Mouse (Mus musculus): ENCODE measurements around the gene Tspan18. TPM values are rescaled to one million over a fixed set of nuclear protein-coding genes. Genes with fewer than 3 reads are reported as not detected.
A peak's percentile ranks its signal among the peaks of the same experiment; 100 is the strongest.

The Tspan18 gene
- total RNA-seq, 2 experiments from 2014 or later: 15.6 to 18.9 TPM

DNA sequence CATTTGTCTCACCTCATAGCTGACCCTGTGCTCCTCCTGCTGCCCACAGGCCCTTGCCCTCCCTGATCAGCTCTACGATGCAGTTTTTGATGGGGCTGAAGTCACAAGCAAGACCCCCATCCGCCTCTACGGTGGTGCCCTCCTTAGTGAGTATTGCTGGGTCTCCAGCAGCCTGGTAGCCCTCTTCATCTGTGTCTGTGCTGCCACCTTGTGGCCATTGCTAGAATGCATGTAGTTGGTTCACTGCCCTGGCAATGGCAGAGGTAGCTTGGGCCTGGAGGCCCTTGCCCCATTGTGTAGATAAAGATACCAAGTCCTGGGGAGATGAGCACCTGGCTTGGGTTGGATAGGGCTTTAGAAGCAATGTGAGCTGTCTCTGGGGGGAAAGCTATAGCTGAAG is 135.5 kb downstream of the Tspan18 start:
- intact Hi-C loops (cut with DNase I): loop anchor here (1.0 to 5.0 kb wide), 4 partner anchors 64 to 297 kb away; no protein-coding TSS in a partner anchor
- DNase-seq (ENCODE audit: low spot score): peak; percentile 72

- intact Hi-C loops (cut with DNase I): no loop called here
- DNase-seq (ENCODE audit: low spot score): no peak
Observed at GRCm38 (mm10) chr2:93193806-93194205, 140.5 kb downstream of the Tspan18 start.

DNA sequence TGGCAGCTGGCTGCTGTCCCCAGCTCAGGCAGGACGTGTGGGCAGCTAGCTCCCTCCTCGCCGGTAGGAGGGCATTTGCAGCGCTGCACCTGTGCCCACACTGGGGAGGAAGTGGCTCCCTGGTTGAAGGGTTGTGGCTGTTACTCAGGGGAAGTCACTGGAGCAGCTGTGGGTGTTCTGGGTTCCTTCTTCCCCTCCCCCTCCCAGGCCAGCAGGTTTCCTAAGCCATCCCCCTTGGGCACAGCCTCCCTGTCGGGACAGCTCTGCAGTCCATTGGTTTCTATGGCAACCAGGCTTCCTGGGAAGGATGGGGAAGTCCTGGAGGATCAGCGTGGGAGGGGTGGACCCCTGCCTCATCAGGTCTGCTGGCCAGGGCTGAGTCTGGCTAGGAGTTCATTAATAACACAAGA is 141.6 kb downstream of the Tspan18 start:
- intact Hi-C loops (cut with DNase I): no loop called here
- no peak for DNase-seq (ENCODE audit: low spot score)

DNA sequence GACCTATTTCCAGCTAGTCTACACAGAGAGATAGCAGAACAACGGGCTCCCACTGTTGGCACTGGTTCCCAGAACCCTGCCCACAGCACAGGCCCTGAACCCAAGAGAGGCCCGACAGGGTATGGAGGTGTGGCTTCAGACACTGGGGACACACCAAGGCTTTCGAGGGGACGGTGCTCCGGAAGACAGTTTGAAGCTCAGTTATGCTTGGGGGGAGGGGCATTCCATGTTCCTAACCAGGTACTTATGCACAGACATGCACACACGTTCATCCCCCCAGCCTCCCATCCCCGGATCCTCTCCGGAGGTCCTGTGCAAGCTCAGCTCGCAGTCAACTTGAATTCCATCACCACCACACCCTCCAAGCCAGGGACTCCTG is 142.1 kb downstream of the Tspan18 start:
- intact Hi-C loops (cut with DNase I): no loop called here
- DNase-seq (ENCODE audit: low spot score): no peak

GRCm38 (mm10) chr2:93191488-93192181 is 142.7 kb downstream of the Tspan18 start:
- no peak for DNase-seq (ENCODE audit: low spot score)
- intact Hi-C loops (cut with DNase I): no loop called here

DNA sequence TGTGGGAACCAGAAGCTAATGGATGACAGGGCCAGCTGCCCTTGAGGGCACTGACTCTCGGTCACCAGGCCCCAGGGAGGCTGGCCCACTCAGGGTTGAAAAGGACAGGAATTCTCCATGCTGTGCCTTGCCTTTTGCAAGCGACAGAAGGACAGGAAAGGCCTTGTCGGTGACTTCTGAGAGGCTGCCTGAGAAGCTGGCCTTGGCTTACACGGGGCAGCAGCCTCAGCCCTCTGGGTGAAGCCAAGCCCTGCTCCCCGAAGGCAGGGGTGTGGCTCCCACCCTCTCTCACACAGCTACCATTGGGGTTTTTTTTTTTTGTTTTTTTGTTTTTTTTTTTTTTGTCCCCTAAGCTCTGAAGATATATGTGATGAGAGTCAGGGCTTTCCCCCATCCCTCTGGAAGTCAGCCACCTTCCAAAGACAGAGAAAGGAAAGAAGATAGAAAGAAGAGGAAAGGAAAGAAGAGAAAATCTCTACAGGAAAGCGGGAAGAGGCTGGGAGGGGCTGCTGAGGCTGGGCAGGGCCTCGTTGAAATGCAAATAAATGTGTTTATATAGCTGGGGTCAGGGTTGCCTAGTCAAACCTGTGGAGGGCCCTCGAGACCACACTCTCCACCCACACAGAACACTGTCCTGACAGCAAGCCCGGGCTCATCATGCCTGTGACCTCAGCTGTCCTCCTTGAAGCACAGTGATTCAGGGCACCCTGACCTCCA is 143.4 kb downstream of the Tspan18 start:
- DNase-seq (ENCODE audit: low spot score): no peak
- intact Hi-C loops (cut with DNase I): no loop called here

DNA sequence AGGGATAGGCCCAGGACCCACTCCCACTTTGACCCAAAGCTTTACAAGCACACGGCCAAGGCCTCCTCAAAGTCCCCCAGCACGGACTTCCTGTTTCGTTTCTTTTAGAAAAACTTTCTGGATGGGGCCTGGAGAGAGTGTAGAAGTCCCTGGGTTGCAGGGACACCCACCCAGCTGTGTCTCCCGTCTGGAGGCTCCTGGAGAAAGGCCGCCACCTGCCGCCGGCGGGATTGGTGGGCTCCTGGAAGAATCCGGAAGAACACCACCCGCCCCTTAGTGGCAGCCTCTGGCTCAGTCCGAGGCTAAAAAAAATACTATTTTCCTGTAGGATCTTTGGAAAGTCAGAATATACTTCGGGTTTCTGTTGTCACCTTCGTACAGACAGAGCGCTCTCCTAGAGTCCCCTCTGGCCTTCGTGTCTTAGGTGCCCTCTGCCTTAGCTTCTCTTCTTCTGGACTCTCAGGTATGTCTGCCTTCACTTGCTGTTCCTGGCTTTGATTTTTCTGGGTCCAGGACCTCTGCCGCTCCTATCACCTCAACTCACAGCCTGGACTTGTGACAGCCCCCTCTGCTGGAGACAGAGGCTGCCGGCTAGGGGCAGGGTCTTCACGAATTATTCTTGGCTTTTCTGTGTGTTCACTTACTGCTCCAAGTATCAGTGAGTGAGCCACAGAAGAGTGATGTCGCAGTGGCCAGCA is 145.4 kb downstream of the Tspan18 start:
- DNase-seq (ENCODE audit: low spot score): no peak
- intact Hi-C loops (cut with DNase I): loop anchor here (1.0 to 2.0 kb wide), 2 partner anchors 56 to 120 kb away; no protein-coding TSS in a partner anchor

GRCm38 (mm10) chr2:93188020-93188760 is 146.1 kb downstream of the Tspan18 start:
- intact Hi-C loops (cut with DNase I): loop anchor here (1.0 to 2.0 kb wide), 2 partner anchors 55 to 119 kb away; no protein-coding TSS in a partner anchor
- no peak for DNase-seq (ENCODE audit: low spot score)

DNA sequence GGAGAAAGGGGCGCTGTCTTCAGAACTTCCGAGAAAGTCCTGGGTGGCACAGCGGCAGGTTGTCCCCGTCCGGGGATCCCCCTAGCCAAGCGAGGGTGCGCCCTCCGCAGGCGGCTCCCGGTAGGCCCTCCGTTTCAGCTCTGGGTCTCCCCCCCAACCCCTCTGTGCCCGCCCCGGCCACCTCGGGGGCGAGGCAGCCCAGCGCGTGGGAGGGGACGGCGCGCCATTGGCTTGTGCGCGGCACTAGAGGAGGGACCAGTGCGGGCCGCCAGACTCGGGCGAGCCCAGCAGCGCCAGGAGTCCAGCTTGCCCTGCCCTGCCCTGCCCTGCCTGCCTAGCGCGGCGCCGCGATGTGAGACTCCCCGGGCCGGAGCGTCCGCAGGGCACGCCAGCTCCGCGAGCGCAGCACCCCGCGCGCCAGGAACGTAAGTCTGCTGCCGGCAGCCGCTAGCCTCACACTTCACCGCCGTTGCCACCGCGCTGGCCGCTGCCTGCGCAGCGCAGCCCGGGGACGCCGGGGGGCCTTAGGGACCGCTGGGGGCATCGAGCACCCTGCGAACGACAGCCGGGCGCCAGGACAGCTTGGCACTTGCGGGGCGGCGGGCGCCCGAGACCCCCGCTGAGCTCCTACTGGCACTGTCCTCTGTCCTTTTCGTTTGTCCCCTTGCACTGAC is 146.8 kb downstream of the Tspan18 start, which contains the start of gene Trp53i11:
Trp53i11 (plus strand) TSS at position 226 of the 674 bp plus-strand sequence.
- intact Hi-C loops (cut with DNase I): no loop called here
- DNase-seq (ENCODE audit: low spot score): peak; percentile 85

DNA sequence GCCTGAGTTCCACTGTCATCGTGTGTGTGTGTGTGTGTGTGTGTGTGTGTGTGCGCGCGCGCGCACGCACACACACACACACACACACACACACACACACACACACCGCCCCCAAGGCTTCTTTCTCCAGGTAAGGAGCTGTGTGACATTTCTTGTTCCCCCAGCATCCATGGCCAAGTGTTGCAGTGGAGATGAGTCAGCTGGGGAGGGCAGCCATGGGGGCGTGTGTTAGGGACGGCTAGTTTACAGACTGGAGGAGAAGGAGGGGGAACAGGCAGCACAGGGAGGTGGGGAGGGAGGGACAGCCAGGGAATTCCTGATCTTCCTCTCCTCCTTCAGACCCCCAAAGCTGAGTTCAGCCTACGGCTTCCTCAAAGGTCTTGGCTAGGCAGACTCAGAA is 151.4 kb downstream of the Tspan18 start:
- no peak for DNase-seq (ENCODE audit: low spot score)
- intact Hi-C loops (cut with DNase I): no loop called here

DNA sequence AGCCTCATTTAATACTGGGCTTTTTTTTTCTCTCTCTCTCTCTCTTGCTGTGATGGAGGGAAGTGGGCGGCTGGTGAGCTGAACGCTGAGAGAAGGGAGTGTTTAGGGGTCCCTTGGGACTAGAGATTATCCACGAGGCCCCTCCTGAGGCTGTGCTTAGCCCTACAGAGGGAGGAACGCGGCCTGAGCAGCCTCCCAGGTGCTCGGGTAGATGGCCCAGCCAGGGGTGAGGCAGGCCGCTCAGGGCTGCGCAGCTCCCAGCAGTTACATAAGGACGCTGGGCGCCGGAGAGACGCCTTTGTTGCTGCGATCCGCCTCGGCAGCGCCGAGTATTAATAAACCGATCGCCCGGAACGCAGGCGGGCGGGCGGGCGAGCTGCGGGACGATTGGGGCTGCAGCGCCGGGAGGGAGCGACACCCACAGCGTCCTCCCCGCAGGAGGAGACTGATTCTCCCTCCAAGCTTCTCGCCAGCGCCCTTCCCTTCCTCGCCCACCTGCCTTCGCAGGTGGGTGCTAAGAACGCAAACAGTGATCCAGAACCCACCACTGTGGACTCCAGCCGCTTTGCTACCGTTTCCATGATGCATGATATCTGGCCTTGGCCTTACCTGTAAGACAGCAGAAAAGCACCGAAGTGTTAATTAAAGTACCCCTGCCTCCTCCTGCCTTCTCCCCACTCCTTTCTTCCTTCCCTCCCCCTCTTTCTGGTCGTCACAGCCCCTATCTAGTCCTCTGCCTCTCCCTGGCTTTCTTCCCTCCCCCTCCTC is 154.0 kb downstream of the Tspan18 start:
- intact Hi-C loops (cut with DNase I): no loop called here
- no peak for DNase-seq (ENCODE audit: low spot score)

GRCm38 (mm10) chr2:93179603-93180002 is 154.7 kb downstream of the Tspan18 start:
- intact Hi-C loops (cut with DNase I): no loop called here
- DNase-seq (ENCODE audit: low spot score): no peak

DNA sequence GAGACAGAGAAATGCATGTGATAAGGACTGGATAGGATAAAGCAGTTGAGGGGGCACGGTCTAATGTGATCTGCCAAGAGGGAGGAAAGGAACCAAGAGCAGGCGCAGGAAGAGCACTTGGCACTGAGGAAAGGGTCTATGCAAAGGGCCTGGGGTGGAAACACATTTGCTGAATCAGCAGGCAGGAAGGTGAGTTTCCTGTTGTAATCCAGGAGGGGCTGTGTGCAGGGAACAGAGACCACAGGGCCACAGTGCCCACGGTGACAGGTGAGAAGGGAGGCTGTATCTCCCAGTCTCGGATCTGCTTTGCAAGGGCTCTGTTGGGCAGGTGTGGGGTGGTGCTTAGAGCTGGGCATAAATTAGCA is 156.0 kb downstream of the Tspan18 start:
- no peak for DNase-seq (ENCODE audit: low spot score)
- intact Hi-C loops (cut with DNase I): no loop called here

DNA sequence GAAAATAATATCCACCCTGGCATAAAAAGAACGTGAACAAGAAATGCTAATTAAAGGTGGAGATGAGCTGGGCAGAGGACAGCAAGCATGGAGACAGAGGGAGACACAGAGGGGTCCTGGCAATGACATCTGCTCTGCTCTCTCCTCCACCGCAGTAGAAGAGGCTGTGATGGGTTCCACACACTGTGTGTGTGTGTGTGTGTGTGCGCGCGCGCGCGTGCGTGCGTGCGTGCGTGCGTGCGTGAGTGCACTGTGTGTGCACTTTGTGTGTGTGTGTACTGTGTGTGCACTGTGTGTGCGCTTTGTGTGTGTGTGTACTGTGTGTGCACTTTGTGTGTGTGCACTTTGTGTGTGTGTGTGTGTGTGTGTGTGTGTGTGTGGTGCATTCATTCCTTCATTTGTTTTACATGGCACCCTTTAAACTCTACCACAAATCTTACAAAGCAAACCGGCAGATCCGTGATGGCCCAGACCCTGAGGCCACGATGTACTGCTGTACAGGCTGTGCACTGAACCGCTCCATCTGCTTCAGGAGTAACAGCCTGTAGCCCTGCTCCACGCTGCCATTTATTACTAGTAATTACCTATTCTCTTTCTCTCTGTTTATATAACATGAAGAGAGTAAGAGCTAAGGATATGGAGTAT is 156.5 kb downstream of the Tspan18 start:
- intact Hi-C loops (cut with DNase I): no loop called here
- DNase-seq (ENCODE audit: low spot score): no peak

GRCm38 (mm10) chr2:93176871-93177667 is 157.2 kb downstream of the Tspan18 start:
- intact Hi-C loops (cut with DNase I): no loop called here
- no peak for DNase-seq (ENCODE audit: low spot score)

- no peak for DNase-seq (ENCODE audit: low spot score)
Observed at GRCm38 (mm10) chr2:93176193-93176798, 158.0 kb downstream of the Tspan18 start.

DNA sequence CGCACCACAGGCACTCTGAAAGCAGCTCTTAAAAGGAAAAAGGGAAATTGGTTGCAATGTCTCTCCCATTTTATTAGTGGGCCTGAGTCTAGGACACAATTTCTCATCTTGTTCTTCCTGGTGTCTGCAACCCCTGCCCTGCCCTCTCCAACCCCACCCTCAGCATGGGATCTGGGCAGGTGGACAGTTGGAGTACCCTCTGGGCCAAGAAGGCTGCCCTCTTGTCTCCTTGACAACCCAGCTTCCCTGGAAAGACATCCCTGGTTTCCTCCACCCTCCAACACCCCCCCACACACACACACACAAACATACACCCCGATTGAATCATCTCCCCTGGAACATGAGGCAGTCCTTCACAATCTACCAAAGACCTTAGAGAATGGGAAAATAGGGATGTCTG is 158.6 kb downstream of the Tspan18 start:
- DNase-seq (ENCODE audit: low spot score): no peak
- intact Hi-C loops (cut with DNase I): no loop called here

More at GRCm38 (mm10) chr2:93176193-93176798, 158.0 kb downstream of the Tspan18 start:
- intact Hi-C loops (cut with DNase I): no loop called here
